In the genomic region with DNA sequence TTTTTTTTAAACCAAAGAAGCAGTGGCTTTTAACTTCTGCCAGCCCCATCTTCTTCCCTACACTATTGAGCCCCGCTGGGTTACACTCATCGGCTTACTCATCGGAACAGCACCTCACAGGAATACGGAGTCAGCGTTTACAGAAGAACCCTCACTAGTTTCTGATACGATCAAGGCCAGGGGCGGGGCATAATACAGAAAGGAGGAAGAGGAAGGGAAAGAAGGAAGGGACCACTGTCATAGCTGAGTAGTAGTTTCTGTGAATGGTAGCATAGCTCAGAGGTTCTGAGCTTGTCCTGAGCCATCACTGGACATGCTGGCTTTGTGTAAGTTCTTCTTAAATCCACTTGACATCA, we compare ENCODE assay signal across 15 mouse cellular contexts. TPM values are rescaled to one million over a fixed set of nuclear protein-coding genes. Genes with fewer than 3 reads are reported as not detected.
DNase-seq lines count a peak whose midpoint lies in the region; ATAC-seq and TF ChIP-seq lines count a peak whose summit lies in the region.
"Had no signal": no experiment of that assay in that cellular context is flagged by ENCODE, and none has a peak within 500 bp of the region (broad histone marks: within the 10 kb centered on the region; RNA-seq: fewer than 3 reads in every experiment).

No protein-coding gene starts in this region.

- H3K4me2 ChIP-seq in stomach, postnatal 0 days (replicated peaks; ENCODE audit: low read depth): peak overlapping the region; percentile 17; the same call in 1 of the 2 replicates
- H3K4me2 ChIP-seq: embryonic facial prominence, embryonic 12.5 days; heart, embryonic 13.5 days; hindbrain, embryonic 14.5 days; lung, embryonic 15.5 days had no signal

- H3K27ac ChIP-seq in kidney, adult 2 months (ENCODE audit: insufficient read depth, low read depth, low read length): peak overlapping the region; percentile 49
- no peak overlapping the region for H3K27ac ChIP-seq in stomach, postnatal 0 days (replicated peaks)
- no peak overlapping the region for H3K27ac ChIP-seq in forebrain, embryonic 10.5 days
- no peak overlapping the region for H3K27ac ChIP-seq in heart, embryonic 10.5 days
- H3K27ac ChIP-seq: embryonic facial prominence, embryonic 12.5 days; heart, embryonic 13.5 days; hindbrain, embryonic 14.5 days; limb, embryonic 10.5 days; lung, embryonic 15.5 days had no signal

- no peak for TF ChIP-seq POLR2A in kidney, adult 2 months (IDR thresholded peaks at IDR 0.05; ENCODE audit: low read depth, low read length)

- WGBS in kidney, adult 2 months: 57% methylated on average over 7 of the region's 7 CpGs
- 40% methylated on average over 7 of the region's 7 CpGs for WGBS in stomach, postnatal 0 days
- 93% methylated on average over 7 of the region's 7 CpGs for WGBS in forebrain, embryonic 10.5 days
- WGBS in heart, embryonic 10.5 days: 75% methylated on average over 7 of the region's 7 CpGs

- TF ChIP-seq EP300 in stomach, postnatal 0 days (optimal IDR thresholded peaks at IDR 0.05): no peak

- no peak overlapping the region for H3K9ac ChIP-seq in stomach, postnatal 0 days (ENCODE audit: low read length)
- H3K9ac ChIP-seq: embryonic facial prominence, embryonic 12.5 days; heart, embryonic 13.5 days; hindbrain, embryonic 14.5 days; lung, embryonic 15.5 days had no signal

- no peaks in the 10 kb centered on the region for H3K9me3 ChIP-seq in stomach, postnatal 0 days (ENCODE audit: control insufficient read depth, low read length)
- H3K9me3 ChIP-seq in forebrain, embryonic 10.5 days: no peaks in the 10 kb centered on the region
- H3K9me3 ChIP-seq in heart, embryonic 10.5 days: no peaks in the 10 kb centered on the region
- H3K9me3 ChIP-seq: embryonic facial prominence, embryonic 12.5 days; heart, embryonic 13.5 days; limb, embryonic 10.5 days; lung, embryonic 15.5 days had no signal

- no peak for DNase-seq in kidney, adult 2 months
- DNase-seq in kidney, postnatal 36 days: no peak
- peak; percentile 13 to 43 for DNase-seq in spleen, postnatal 36 days (ENCODE audit: low spot score in 2 of 2)
- no peak for DNase-seq in spleen, postnatal 10 days (ENCODE audit: low spot score in 2 of 2)
- DNase-seq in stomach, postnatal 0 days (ENCODE audit: low spot score): no peak
- DNase-seq in forebrain, embryonic 10.5 days (ENCODE audit: extremely low spot score, low spot score): no peak
- DNase-seq in heart, embryonic 10.5 days (ENCODE audit: low spot score): no peak
- DNase-seq: cerebellum, adult 9-11 months; thymus, postnatal 4 days had no signal

- peak; percentile 99 for ATAC-seq in granulocyte monocyte progenitor cell, adult 5-6 weeks (replicated peaks; ENCODE audit: poor library complexity, severe bottlenecking)
- ATAC-seq in stomach, postnatal 0 days (ENCODE audit: low FRiP score, low TSS enrichment): peak; percentile 61; the same call in 1 of the 2 replicates

- no peaks in the 10 kb centered on the region for H3K27me3 ChIP-seq in kidney, adult 2 months (replicated peaks; ENCODE audit: control insufficient read depth, insufficient read depth, low read length)
- H3K27me3 ChIP-seq in stomach, postnatal 0 days (ENCODE audit: control insufficient read depth, insufficient read depth, low read length): no peaks in the 10 kb centered on the region
- no peaks in the 10 kb centered on the region for H3K27me3 ChIP-seq in forebrain, embryonic 10.5 days (ENCODE audit: poor library complexity, severe bottlenecking)
- no peaks in the 10 kb centered on the region for H3K27me3 ChIP-seq in heart, embryonic 10.5 days (ENCODE audit: insufficient read depth, poor library complexity, severe bottlenecking)
- H3K27me3 ChIP-seq: embryonic facial prominence, embryonic 12.5 days; heart, embryonic 13.5 days; lung, embryonic 15.5 days had no signal

- TF ChIP-seq CTCF in kidney, adult 2 months (conservative IDR thresholded peaks at IDR 0.05; ENCODE audit: insufficient read depth, insufficient read length, low read depth, low read length): no peak
- no peak for TF ChIP-seq CTCF in stomach, postnatal 0 days (IDR thresholded peaks at IDR 0.05; ENCODE audit: low read depth)

- H3K36me3 ChIP-seq in kidney, adult 2 months (ENCODE audit: control insufficient read depth, insufficient read depth, low read length): no peaks in the 10 kb centered on the region
- no peaks in the 10 kb centered on the region for H3K36me3 ChIP-seq in stomach, postnatal 0 days (ENCODE audit: control insufficient read depth, insufficient read depth, low read length)
- no peaks in the 10 kb centered on the region for H3K36me3 ChIP-seq in forebrain, embryonic 10.5 days (replicated peaks)
- H3K36me3 ChIP-seq in heart, embryonic 10.5 days: no peaks in the 10 kb centered on the region
- H3K36me3 ChIP-seq: embryonic facial prominence, embryonic 12.5 days; heart, embryonic 13.5 days; limb, embryonic 10.5 days; lung, embryonic 15.5 days had no signal

- H3K4me3 ChIP-seq in kidney, adult 2 months (ENCODE audit: insufficient read depth, low read depth, low read length): no peak overlapping the region
- H3K4me3 ChIP-seq in stomach, postnatal 0 days (ENCODE audit: low read depth, low read length): no peak overlapping the region
- H3K4me3 ChIP-seq in forebrain, embryonic 10.5 days: no peak overlapping the region
- H3K4me3 ChIP-seq in heart, embryonic 10.5 days: no peak overlapping the region
- H3K4me3 ChIP-seq: embryonic facial prominence, embryonic 12.5 days; heart, embryonic 13.5 days; limb, embryonic 10.5 days; lung, embryonic 15.5 days had no signal

- peaks cover 8% of the 10 kb centered on the region; the same call in 1 of the 2 replicates for H3K4me1 ChIP-seq in kidney, adult 2 months (ENCODE audit: control insufficient read depth, insufficient read depth, low read length)
- no peaks in the 10 kb centered on the region for H3K4me1 ChIP-seq in stomach, postnatal 0 days (replicated peaks; ENCODE audit: control insufficient read depth, insufficient read depth)
- H3K4me1 ChIP-seq in forebrain, embryonic 10.5 days: peaks cover 11% of the 10 kb centered on the region
- H3K4me1 ChIP-seq in heart, embryonic 10.5 days: peaks cover 18% of the 10 kb centered on the region
- H3K4me1 ChIP-seq: embryonic facial prominence, embryonic 12.5 days had no signal

RNA-seq across cellular contexts. Expression of gene B3galnt1, which starts 38.8 kb away (rescaled TPM):
- 25.7 and 28.3 TPM in 2 replicates for polyA plus RNA-seq in kidney, adult 2 months (2012; rRNA removed)
- total RNA-seq in granulocyte monocyte progenitor cell, adult 5-6 weeks (2014; fragmentation: Nextera tagmentation): 1.3 TPM in 1 of 2 replicates, not detected in the other
- total RNA-seq in granulocyte monocyte progenitor cell, adult 5-6 weeks (2017): 0.46 TPM in 1 of 2 replicates, not detected in the other
- 21.5 and 23.0 TPM in 2 replicates for polyA plus RNA-seq in stomach, postnatal 0 days (2015; fragmentation: Nextera tagmentation; extraction: Ambion mirVana)
- polyA plus RNA-seq in forebrain, embryonic 10.5 days (2016; fragmentation: Nextera tagmentation; extraction: Ambion mirVana): 27.5 and 29.2 TPM in 2 replicates
- 26.5 and 27.7 TPM in 2 replicates for polyA plus RNA-seq in heart, embryonic 10.5 days (2016; fragmentation: Nextera tagmentation; extraction: Ambion mirVana)

Comparison
In these comparisons a context has a peak if more than half of its experiments do, and no peak if none do; other contexts are left out.
1. DNase-seq: peak in spleen, postnatal 36 days (2 of 2); none in kidney, adult 2 months (single experiment), kidney, postnatal 36 days (0 of 2), spleen, postnatal 10 days (0 of 2), stomach, postnatal 0 days (single experiment), forebrain, embryonic 10.5 days (single experiment) and heart, embryonic 10.5 days (single experiment).